Mouse (Mus musculus): ENCODE measurements around the gene Ros1. TPM values are rescaled to one million over a fixed set of nuclear protein-coding genes. Genes with fewer than 3 reads are reported as not detected.
A peak's percentile ranks its signal among the peaks of the same experiment; 100 is the strongest.

Gene Ros1
- 1.2 and 1.4 TPM in 2 replicates for polyA plus RNA-seq (2015; fragmentation: Nextera tagmentation; extraction: Ambion mirVana)

- no peak within 1 kb of the TSS for H3K27ac ChIP-seq (ENCODE audit: low read length)
- H3K36me3 ChIP-seq (ENCODE audit: insufficient read depth, low read length), result no peaks in the 10 kb centered on the region
- no peak within 1 kb of the TSS for H3K9ac ChIP-seq (replicated peaks; ENCODE audit: low read depth)
- no peak; the same call in 1 of the 2 replicates for ATAC-seq
- WGBS, result 47% methylated on average over 7 of the region's 7 CpGs
- no peaks in the 10 kb centered on the region for H3K27me3 ChIP-seq (replicated peaks; ENCODE audit: insufficient read depth, low read length)
- no peaks in the 10 kb centered on the region for H3K9me3 ChIP-seq (ENCODE audit: low read length)
- DNase-seq (ENCODE audit: low spot score), result peak; percentile 24
- TF ChIP-seq CTCF (IDR thresholded peaks at IDR 0.05) (no peak), EP300 (IDR thresholded peaks at IDR 0.05) (no peak)
- H3K4me3 ChIP-seq (ENCODE audit: low read depth, low read length), result no peak within 1 kb of the TSS
- no peaks in the 10 kb centered on the region for H3K4me1 ChIP-seq (ENCODE audit: insufficient read depth, low read depth, low read length)
- no peak within 1 kb of the TSS for H3K4me2 ChIP-seq (replicated peaks; ENCODE audit: low read depth, low read length)
Observed at GRCm38 (mm10) chr10:52194957-52195852, at the start of gene Ros1. TSS of gene Ros1 (minus strand) at chr10:52195244.

- no peak overlapping the region for H3K27ac ChIP-seq (ENCODE audit: low read length)
- H3K9me3 ChIP-seq (ENCODE audit: low read length), result no peaks in the 10 kb centered on the region
- ATAC-seq, result no peak
- H3K4me3 ChIP-seq (ENCODE audit: low read depth, low read length), result no peak overlapping the region
- TF ChIP-seq EP300 (IDR thresholded peaks at IDR 0.05) (no peak), CTCF (IDR thresholded peaks at IDR 0.05) (no peak)
- H3K4me1 ChIP-seq (ENCODE audit: insufficient read depth, low read depth, low read length), result no peaks in the 10 kb centered on the region
- H3K4me2 ChIP-seq (replicated peaks; ENCODE audit: low read depth, low read length), result no peak overlapping the region
- no peak overlapping the region for H3K9ac ChIP-seq (replicated peaks; ENCODE audit: low read depth)
- WGBS, result 32% methylated on average over 7 of the region's 7 CpGs
- no peaks in the 10 kb centered on the region for H3K36me3 ChIP-seq (ENCODE audit: insufficient read depth, low read length)
- no peaks in the 10 kb centered on the region for H3K27me3 ChIP-seq (replicated peaks; ENCODE audit: insufficient read depth, low read length)
- DNase-seq (ENCODE audit: low spot score), result no peak
Observed at GRCm38 (mm10) chr10:52242680-52243323, 47.8 kb upstream of the Ros1 start.

GRCm38 (mm10) chr10:52242015-52242414, 47.0 kb upstream of the Ros1 start:
- Histone ChIP-seq H3K4me2 (replicated peaks; ENCODE audit: low read depth, low read length) (no peak overlapping the region), H3K9me3 (ENCODE audit: low read length) (no peaks in the 10 kb centered on the region), H3K4me1 (ENCODE audit: insufficient read depth, low read depth, low read length) (no peaks in the 10 kb centered on the region), H3K27ac (ENCODE audit: low read length) (no peak overlapping the region), H3K9ac (replicated peaks; ENCODE audit: low read depth) (no peak overlapping the region), H3K27me3 (replicated peaks; ENCODE audit: insufficient read depth, low read length) (no peaks in the 10 kb centered on the region), H3K36me3 (ENCODE audit: insufficient read depth, low read length) (no peaks in the 10 kb centered on the region), H3K4me3 (ENCODE audit: low read depth, low read length) (no peak overlapping the region)
- ATAC-seq, result no peak
- TF ChIP-seq EP300 (IDR thresholded peaks at IDR 0.05) (no peak), CTCF (IDR thresholded peaks at IDR 0.05) (no peak)
- WGBS, result 83% methylated on average over 5 of the region's 5 CpGs
- no peak for DNase-seq (ENCODE audit: low spot score)

- ATAC-seq (no peak), DNase-seq (ENCODE audit: low spot score) (no peak)
- WGBS, result 71% methylated on average over 5 of the region's 5 CpGs
- TF ChIP-seq CTCF (IDR thresholded peaks at IDR 0.05), result no peak
- TF ChIP-seq EP300 (IDR thresholded peaks at IDR 0.05), result 0 out of 2 replicates have a peak, but pooled peaks have one; percentile 19
- Histone ChIP-seq H3K4me2 (replicated peaks; ENCODE audit: low read depth, low read length) (peak overlapping the region; percentile 90), H3K27ac (ENCODE audit: low read length) (0 out of 2 replicates have a peak overlapping the region, but pooled peaks have one; percentile 1), H3K9ac (replicated peaks; ENCODE audit: low read depth) (no peak overlapping the region), H3K27me3 (replicated peaks; ENCODE audit: insufficient read depth, low read length) (no peaks in the 10 kb centered on the region), H3K9me3 (ENCODE audit: low read length) (no peaks in the 10 kb centered on the region), H3K4me3 (ENCODE audit: low read depth, low read length) (peak overlapping the region; percentile 86; the same call in 1 of the 2 replicates), H3K36me3 (ENCODE audit: insufficient read depth, low read length) (no peaks in the 10 kb centered on the region), H3K4me1 (ENCODE audit: insufficient read depth, low read depth, low read length) (peaks cover 7% of the 10 kb centered on the region)
Observed at GRCm38 (mm10) chr10:52235461-52235860, 40.4 kb upstream of the Ros1 start.

- H3K4me3 ChIP-seq (ENCODE audit: low read depth, low read length), result peak overlapping the region; percentile 86
- H3K27me3 ChIP-seq (replicated peaks; ENCODE audit: insufficient read depth, low read length), result no peaks in the 10 kb centered on the region
- WGBS, result 3% methylated on average over 7 of the region's 7 CpGs
- H3K9ac ChIP-seq (replicated peaks; ENCODE audit: low read depth), result peak overlapping the region; percentile 86
- peaks cover 7% of the 10 kb centered on the region for H3K4me1 ChIP-seq (ENCODE audit: insufficient read depth, low read depth, low read length)
- TF ChIP-seq EP300 (IDR thresholded peaks at IDR 0.05) (no peak), CTCF (IDR thresholded peaks at IDR 0.05) (no peak)
- H3K9me3 ChIP-seq (ENCODE audit: low read length), result no peaks in the 10 kb centered on the region
- no peaks in the 10 kb centered on the region for H3K36me3 ChIP-seq (ENCODE audit: insufficient read depth, low read length)
- ATAC-seq (no peak), DNase-seq (ENCODE audit: low spot score) (peak; percentile 22)
- peak overlapping the region; percentile 90 for H3K4me2 ChIP-seq (replicated peaks; ENCODE audit: low read depth, low read length)
- H3K27ac ChIP-seq (ENCODE audit: low read length), result peak overlapping the region; percentile 90; the same call in 1 of the 2 replicates
Observed at GRCm38 (mm10) chr10:52234654-52234981, 39.6 kb upstream of the Ros1 start.

- Histone ChIP-seq H3K36me3 (ENCODE audit: insufficient read depth, low read length) (no peaks in the 10 kb centered on the region), H3K4me3 (ENCODE audit: low read depth, low read length) (peak overlapping the region; percentile 86), H3K4me2 (replicated peaks; ENCODE audit: low read depth, low read length) (peak overlapping the region; percentile 90), H3K27ac (ENCODE audit: low read length) (peak overlapping the region; percentile 90), H3K4me1 (ENCODE audit: insufficient read depth, low read depth, low read length) (peaks cover 7% of the 10 kb centered on the region), H3K27me3 (replicated peaks; ENCODE audit: insufficient read depth, low read length) (no peaks in the 10 kb centered on the region), H3K9ac (replicated peaks; ENCODE audit: low read depth) (peak overlapping the region; percentile 86), H3K9me3 (ENCODE audit: low read length) (no peaks in the 10 kb centered on the region)
- DNase-seq (ENCODE audit: low spot score), result peak; percentile 19
- under 1% methylated on average over 40 of the region's 40 CpGs for WGBS
- TF ChIP-seq EP300 (IDR thresholded peaks at IDR 0.05), result no peak
- peak; percentile 46 for ATAC-seq
Observed at GRCm38 (mm10) chr10:52233969-52234653, 39.1 kb upstream of the Ros1 start.
